Mouse (Mus musculus): Measurements from ENCODE around the gene Ints3. TPM values are rescaled to one million over a fixed set of nuclear protein-coding genes. Genes with fewer than 3 reads are reported as not detected.
A peak's percentile ranks its signal among the peaks of the same experiment; 100 is the strongest.

The Ints3 gene
- polyA plus RNA-seq, 1 experiment from 2014 or later, result 7.2 TPM

DNA sequence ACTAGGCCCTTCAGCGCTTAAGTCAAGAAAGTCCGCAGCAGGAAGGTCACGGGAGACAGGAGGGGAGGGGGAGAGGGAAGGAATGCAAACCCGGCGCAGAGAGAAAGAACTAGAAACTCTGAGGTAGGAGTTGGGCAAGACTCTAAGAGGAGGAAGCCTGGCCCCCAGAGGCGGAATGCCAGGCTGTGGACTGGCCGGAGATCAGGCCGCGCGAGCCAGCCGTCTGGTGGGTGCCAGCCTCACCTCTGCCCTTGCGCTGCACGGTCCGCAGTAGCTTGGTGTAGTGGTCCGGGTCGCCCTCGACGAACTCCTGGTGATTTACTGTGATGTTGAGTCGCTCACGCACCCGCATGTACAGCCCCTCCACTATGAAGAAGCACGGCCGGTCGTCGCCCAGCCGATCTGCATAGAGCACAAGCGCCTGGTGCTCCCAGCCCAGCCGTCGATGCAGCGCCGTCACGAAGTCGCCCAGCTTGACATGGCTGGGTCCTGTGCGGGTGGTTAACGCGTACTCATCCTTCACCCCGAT lies 31.2 kb upstream of the Ints3 start:
- Histone ChIP-seq H3K4me3 (ENCODE audit: low read depth, low read length) (peak overlapping the region; percentile 55), H3K27ac (ENCODE audit: low read length) (no peak overlapping the region), H3K9ac (ENCODE audit: low read depth, low read length) (peak overlapping the region; percentile 36; the same call in 1 of the 2 replicates), H3K36me3 (ENCODE audit: control insufficient read depth, insufficient read depth) (no peaks in the 10 kb centered on the region), H3K4me2 (ENCODE audit: low read depth, low read length) (peak overlapping the region; percentile 68), H3K4me1 (ENCODE audit: control insufficient read depth, low read depth, low read length) (peaks cover 5% of the 10 kb centered on the region), H3K9me3 (replicated peaks; ENCODE audit: control insufficient read depth, low read length) (no peaks in the 10 kb centered on the region), H3K27me3 (ENCODE audit: control insufficient read depth, insufficient read depth, low read depth, low read length) (peaks cover 57% of the 10 kb centered on the region)
- 15% methylated on average over 37 of the region's 37 CpGs for WGBS (ENCODE audit: insufficient replicate concordance)
- peak; percentile 7; the same call in 1 of the 2 replicates for ATAC-seq (ENCODE audit: low read depth)

DNA sequence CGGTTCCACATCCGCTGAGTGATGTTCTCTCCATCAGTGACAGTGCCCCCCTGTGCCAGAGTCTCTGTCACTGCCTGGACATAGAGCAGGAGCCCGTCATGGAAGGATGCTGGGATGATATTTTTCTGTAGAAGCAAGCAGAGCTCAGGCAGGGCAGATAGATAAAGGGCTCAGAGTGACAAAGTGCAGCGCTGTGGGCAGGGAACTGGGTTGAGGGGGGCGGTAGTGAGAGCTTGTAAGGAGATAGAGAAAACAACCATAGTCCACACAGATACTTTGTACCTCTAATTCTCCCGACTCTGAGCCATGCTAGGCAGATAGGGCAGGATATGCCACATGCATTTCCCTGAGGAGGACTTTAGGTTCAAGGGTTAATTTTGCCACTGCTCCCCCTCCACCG lies 29.2 kb upstream of the Ints3 start:
- no peak overlapping the region for H3K27ac ChIP-seq (ENCODE audit: low read length)
- H3K9ac ChIP-seq (ENCODE audit: low read depth, low read length), result no peak overlapping the region
- no peaks in the 10 kb centered on the region for H3K36me3 ChIP-seq (ENCODE audit: control insufficient read depth, insufficient read depth)
- H3K4me2 ChIP-seq (ENCODE audit: low read depth, low read length), result no peak overlapping the region
- H3K4me3 ChIP-seq (ENCODE audit: low read depth, low read length), result no peak overlapping the region
- peaks cover 57% of the 10 kb centered on the region for H3K27me3 ChIP-seq (ENCODE audit: control insufficient read depth, insufficient read depth, low read depth, low read length)
- 36% methylated on average over 7 of the region's 7 CpGs for WGBS (ENCODE audit: insufficient replicate concordance)
- no peaks in the 10 kb centered on the region for H3K9me3 ChIP-seq (replicated peaks; ENCODE audit: control insufficient read depth, low read length)
- ATAC-seq (ENCODE audit: low read depth), result no peak
- peaks cover 5% of the 10 kb centered on the region for H3K4me1 ChIP-seq (ENCODE audit: control insufficient read depth, low read depth, low read length)

DNA sequence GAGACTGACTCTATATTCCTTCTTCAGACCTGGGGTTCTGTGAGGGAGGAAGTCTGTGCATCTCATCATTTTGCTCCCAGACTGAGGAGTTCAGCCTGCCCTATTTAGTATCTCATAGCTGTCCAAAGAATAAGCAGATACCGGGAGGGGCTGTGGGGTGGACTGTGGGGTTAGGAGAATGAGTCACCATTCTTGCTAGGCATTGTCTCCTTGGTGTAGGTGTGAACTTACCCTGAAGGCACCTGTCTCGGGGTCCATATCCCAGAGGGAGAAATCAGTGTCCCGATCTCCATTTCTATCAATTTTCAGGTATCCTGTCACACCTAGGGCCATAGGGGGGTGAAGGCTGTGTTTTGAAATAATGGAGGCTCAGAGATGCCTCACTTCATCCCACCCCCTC lies 28.5 kb upstream of the Ints3 start:
- ATAC-seq (ENCODE audit: low read depth), result no peak

DNA sequence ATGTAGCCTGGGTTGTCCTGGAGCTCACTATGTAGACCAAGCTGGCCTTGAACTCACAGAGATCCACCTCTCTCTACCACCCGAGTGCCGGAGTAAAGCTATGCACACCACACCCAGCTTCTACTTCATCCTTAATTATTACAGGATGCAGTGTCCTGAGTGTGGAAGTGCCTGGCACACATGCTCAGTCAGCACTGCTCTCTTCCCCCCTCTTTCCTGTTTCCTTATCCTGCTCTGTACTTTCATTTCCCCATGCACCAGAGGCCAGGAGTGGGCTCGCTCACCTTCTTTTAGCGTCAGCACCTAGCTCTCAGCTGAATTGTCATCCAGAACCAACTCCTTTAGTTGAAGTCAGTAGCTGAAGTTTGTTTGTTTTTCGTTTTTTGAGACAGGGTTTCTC lies 26.9 kb upstream of the Ints3 start:
- H3K9me3 ChIP-seq (replicated peaks; ENCODE audit: control insufficient read depth, low read length), result no peaks in the 10 kb centered on the region
- WGBS (ENCODE audit: insufficient replicate concordance), result 52% methylated on average over 5 of the region's 5 CpGs
- H3K27ac ChIP-seq (ENCODE audit: low read length), result no peak overlapping the region
- H3K27me3 ChIP-seq (ENCODE audit: control insufficient read depth, insufficient read depth, low read depth, low read length), result peaks cover 40% of the 10 kb centered on the region
- H3K4me2 ChIP-seq (ENCODE audit: low read depth, low read length), result no peak overlapping the region
- no peak for ATAC-seq (ENCODE audit: low read depth)
- no peaks in the 10 kb centered on the region for H3K36me3 ChIP-seq (ENCODE audit: control insufficient read depth, insufficient read depth)
- no peak overlapping the region for H3K9ac ChIP-seq (ENCODE audit: low read depth, low read length)
- no peak overlapping the region for H3K4me3 ChIP-seq (ENCODE audit: low read depth, low read length)
- H3K4me1 ChIP-seq (ENCODE audit: control insufficient read depth, low read depth, low read length), result no peaks in the 10 kb centered on the region; the same call in none of the 2 replicates

More for the DNA sequence above, 28.5 kb upstream of the Ints3 start:
- no peaks in the 10 kb centered on the region for H3K9me3 ChIP-seq (replicated peaks; ENCODE audit: control insufficient read depth, low read length)
- no peak overlapping the region for H3K4me2 ChIP-seq (ENCODE audit: low read depth, low read length)
- WGBS (ENCODE audit: insufficient replicate concordance), result 68% methylated on average over 3 of the region's 3 CpGs
- peaks cover 5% of the 10 kb centered on the region for H3K4me1 ChIP-seq (ENCODE audit: control insufficient read depth, low read depth, low read length)
- H3K27ac ChIP-seq (ENCODE audit: low read length), result no peak overlapping the region
- H3K27me3 ChIP-seq (ENCODE audit: control insufficient read depth, insufficient read depth, low read depth, low read length), result peaks cover 56% of the 10 kb centered on the region
- H3K9ac ChIP-seq (ENCODE audit: low read depth, low read length), result no peak overlapping the region
- H3K36me3 ChIP-seq (ENCODE audit: control insufficient read depth, insufficient read depth), result no peaks in the 10 kb centered on the region
- no peak overlapping the region for H3K4me3 ChIP-seq (ENCODE audit: low read depth, low read length)

DNA sequence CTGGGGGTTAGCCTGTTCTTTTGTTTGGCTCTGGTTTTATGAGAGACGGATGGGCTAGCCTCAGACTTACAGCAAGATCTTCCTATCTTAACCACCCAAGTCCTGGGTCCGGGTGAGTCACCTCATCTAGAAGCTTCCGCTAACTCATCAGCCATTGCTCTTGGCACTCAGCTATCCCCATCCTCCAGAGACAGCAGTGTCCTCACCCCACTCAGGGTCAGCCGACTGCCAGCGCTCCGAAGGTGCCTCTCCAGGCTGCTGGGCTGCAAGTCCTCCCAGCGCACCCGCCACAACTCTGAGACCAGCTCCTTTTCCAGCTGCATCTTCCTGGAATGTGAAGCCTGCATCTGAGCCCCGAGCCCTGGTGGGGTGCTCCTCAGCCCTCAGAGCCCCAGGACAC lies 26.3 kb upstream of the Ints3 start:
- no peak for ATAC-seq (ENCODE audit: low read depth)
- Histone ChIP-seq H3K4me1 (ENCODE audit: control insufficient read depth, low read depth, low read length) (no peaks in the 10 kb centered on the region; the same call in 1 of the 2 replicates), H3K27me3 (ENCODE audit: control insufficient read depth, insufficient read depth, low read depth, low read length) (peaks cover 34% of the 10 kb centered on the region), H3K27ac (ENCODE audit: low read length) (no peak overlapping the region), H3K4me2 (ENCODE audit: low read depth, low read length) (no peak overlapping the region), H3K9ac (ENCODE audit: low read depth, low read length) (no peak overlapping the region), H3K9me3 (replicated peaks; ENCODE audit: control insufficient read depth, low read length) (no peaks in the 10 kb centered on the region), H3K4me3 (ENCODE audit: low read depth, low read length) (no peak overlapping the region), H3K36me3 (ENCODE audit: control insufficient read depth, insufficient read depth) (no peaks in the 10 kb centered on the region)
- 73% methylated on average over 9 of the region's 9 CpGs for WGBS (ENCODE audit: insufficient replicate concordance)

DNA sequence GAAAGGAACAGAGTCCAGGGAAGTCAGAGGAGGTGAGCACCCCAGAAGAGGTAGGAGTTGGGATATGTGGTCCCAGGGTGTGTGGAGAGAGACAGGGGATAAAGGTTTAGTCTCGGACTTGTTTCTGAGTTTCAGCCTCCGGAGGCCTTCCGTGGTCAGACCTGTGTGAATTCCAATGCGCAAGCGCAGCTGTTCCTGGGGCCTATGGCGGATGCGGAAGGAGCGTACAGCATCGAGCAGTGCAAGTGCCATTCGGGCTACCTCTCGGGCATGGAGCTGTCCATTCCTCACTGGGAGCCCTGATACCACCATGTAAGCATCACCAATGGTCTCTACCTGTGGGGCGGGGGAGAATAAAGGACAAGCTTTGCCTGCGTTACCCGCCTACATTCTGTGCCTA lies 21.5 kb upstream of the Ints3 start:
- H3K27ac ChIP-seq (ENCODE audit: low read length), result no peak overlapping the region
- no peak for ATAC-seq (ENCODE audit: low read depth)
- H3K9ac ChIP-seq (ENCODE audit: low read depth, low read length), result no peak overlapping the region
- no peaks in the 10 kb centered on the region for H3K36me3 ChIP-seq (ENCODE audit: control insufficient read depth, insufficient read depth)
- WGBS (ENCODE audit: insufficient replicate concordance), result 78% methylated on average over 14 of the region's 14 CpGs
- no peak overlapping the region for H3K4me2 ChIP-seq (ENCODE audit: low read depth, low read length)
- no peak overlapping the region for H3K4me3 ChIP-seq (ENCODE audit: low read depth, low read length)
- H3K4me1 ChIP-seq (ENCODE audit: control insufficient read depth, low read depth, low read length), result no peaks in the 10 kb centered on the region; the same call in 1 of the 2 replicates
- peaks cover 1% of the 10 kb centered on the region; the same call in 1 of the 2 replicates for H3K27me3 ChIP-seq (ENCODE audit: control insufficient read depth, insufficient read depth, low read depth, low read length)
- H3K9me3 ChIP-seq (replicated peaks; ENCODE audit: control insufficient read depth, low read length), result no peaks in the 10 kb centered on the region

DNA sequence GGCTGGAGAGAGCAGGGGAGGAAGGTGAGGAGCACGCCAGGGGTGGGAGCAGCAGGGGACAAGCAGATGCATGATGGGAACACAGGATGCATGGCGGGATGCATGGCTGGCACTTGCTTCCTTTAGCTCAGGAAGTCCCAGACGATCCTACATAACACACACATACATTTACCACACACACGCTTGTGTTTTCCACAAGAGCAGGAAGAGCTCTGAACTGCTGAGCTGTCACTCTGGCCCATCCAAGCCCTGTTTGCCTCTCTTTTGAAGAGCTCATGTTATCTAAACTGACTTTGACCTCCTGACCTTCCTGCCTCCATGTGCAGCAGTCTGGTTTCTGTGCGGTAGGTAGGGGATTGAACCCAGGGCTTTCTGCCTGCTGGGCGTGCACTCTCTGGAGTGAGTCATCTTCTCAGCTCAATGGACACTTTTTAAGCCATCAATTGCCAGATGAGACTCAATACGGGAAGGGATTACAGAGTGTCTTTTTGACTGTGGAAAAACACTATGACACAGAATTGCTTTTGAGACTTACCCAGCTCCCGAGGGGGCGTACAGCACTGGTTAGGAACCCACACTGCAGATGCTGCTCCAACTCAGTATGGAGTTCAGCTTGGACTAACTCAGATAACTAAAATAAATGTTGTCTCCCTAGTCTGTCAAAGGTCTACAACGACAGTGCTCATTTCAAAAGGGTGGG lies 18.1 kb upstream of the Ints3 start:
- H3K27me3 ChIP-seq (ENCODE audit: control insufficient read depth, insufficient read depth, low read depth, low read length), result no peaks in the 10 kb centered on the region
- H3K9me3 ChIP-seq (replicated peaks; ENCODE audit: control insufficient read depth, low read length), result no peaks in the 10 kb centered on the region
- no peak overlapping the region for H3K27ac ChIP-seq (ENCODE audit: low read length)
- WGBS (ENCODE audit: insufficient replicate concordance), result 33% methylated on average over 10 of the region's 10 CpGs
- no peak overlapping the region for H3K9ac ChIP-seq (ENCODE audit: low read depth, low read length)
- peak overlapping the region; percentile 21; the same call in 1 of the 2 replicates for H3K4me3 ChIP-seq (ENCODE audit: low read depth, low read length)
- H3K4me1 ChIP-seq (ENCODE audit: control insufficient read depth, low read depth, low read length), result peaks cover 1% of the 10 kb centered on the region
- ATAC-seq (ENCODE audit: low read depth), result peak; percentile 25; the same call in 1 of the 2 replicates
- peak overlapping the region; percentile 32 for H3K4me2 ChIP-seq (ENCODE audit: low read depth, low read length)
- no peaks in the 10 kb centered on the region for H3K36me3 ChIP-seq (ENCODE audit: control insufficient read depth, insufficient read depth)

DNA sequence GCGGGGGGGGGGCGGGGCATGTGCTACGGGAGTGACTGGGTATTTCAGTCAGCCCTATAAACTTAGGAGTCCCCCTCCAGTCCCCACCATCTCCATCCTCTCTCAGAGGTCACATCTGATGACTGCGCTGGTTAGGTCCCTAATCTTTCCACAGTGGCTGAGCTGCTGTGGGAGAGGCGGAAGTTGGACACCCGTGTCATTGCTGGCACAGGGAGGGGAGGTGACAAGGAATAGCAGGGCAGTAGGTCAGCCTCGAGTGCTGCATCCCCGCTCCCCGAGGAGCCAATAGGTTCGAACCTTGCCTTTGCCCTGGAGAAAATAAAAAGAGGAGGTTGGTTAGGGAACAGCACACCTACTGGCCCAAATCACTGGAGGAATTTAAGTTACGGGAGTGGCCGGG lies 17.5 kb upstream of the Ints3 start:
- 29% methylated on average over 11 of the region's 12 CpGs for WGBS (ENCODE audit: insufficient replicate concordance)
- H3K4me1 ChIP-seq (ENCODE audit: control insufficient read depth, low read depth, low read length), result peaks cover 5% of the 10 kb centered on the region
- H3K9ac ChIP-seq (ENCODE audit: low read depth, low read length), result no peak overlapping the region
- no peaks in the 10 kb centered on the region for H3K9me3 ChIP-seq (replicated peaks; ENCODE audit: control insufficient read depth, low read length)
- H3K27me3 ChIP-seq (ENCODE audit: control insufficient read depth, insufficient read depth, low read depth, low read length), result no peaks in the 10 kb centered on the region
- H3K4me3 ChIP-seq (ENCODE audit: low read depth, low read length), result peak overlapping the region; percentile 21; the same call in 1 of the 2 replicates
- H3K36me3 ChIP-seq (ENCODE audit: control insufficient read depth, insufficient read depth), result no peaks in the 10 kb centered on the region
- H3K4me2 ChIP-seq (ENCODE audit: low read depth, low read length), result peak overlapping the region; percentile 32
- no peak for ATAC-seq (ENCODE audit: low read depth)
- no peak overlapping the region for H3K27ac ChIP-seq (ENCODE audit: low read length)

DNA sequence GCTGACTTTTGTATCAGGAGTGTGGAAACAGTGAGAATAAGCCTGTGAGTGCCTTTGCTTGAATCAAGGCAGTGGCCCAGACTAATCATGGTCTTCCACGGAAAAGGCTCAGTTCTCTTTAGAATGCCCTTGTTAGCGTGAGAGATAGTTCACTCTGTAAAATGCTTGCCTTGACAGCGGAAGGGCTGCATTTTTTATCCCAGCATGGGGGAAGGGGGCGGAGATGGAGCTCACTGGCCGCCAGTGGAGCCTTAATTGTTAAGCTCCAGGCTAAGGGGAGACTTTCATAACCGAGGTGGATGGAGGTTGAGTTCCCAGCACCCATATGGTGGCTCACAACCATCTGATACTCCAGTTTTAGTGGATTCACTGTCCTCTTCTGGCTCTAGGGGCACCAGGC lies 15.2 kb upstream of the Ints3 start:
- no peak overlapping the region for H3K27ac ChIP-seq (ENCODE audit: low read length)
- H3K9me3 ChIP-seq (replicated peaks; ENCODE audit: control insufficient read depth, low read length), result no peaks in the 10 kb centered on the region
- ATAC-seq (ENCODE audit: low read depth), result no peak

More for the DNA sequence above, 15.2 kb upstream of the Ints3 start:
- Histone ChIP-seq H3K27me3 (ENCODE audit: control insufficient read depth, insufficient read depth, low read depth, low read length) (no peaks in the 10 kb centered on the region), H3K4me2 (ENCODE audit: low read depth, low read length) (no peak overlapping the region), H3K9ac (ENCODE audit: low read depth, low read length) (no peak overlapping the region), H3K36me3 (ENCODE audit: control insufficient read depth, insufficient read depth) (no peaks in the 10 kb centered on the region), H3K4me3 (ENCODE audit: low read depth, low read length) (no peak overlapping the region), H3K4me1 (ENCODE audit: control insufficient read depth, low read depth, low read length) (peaks cover 5% of the 10 kb centered on the region)
- WGBS (ENCODE audit: insufficient replicate concordance), result 53% methylated on average over 6 of the region's 6 CpGs
